Mouse (Mus musculus) heart, embryonic 11.5 days (tissue): Measurements from ENCODE around the gene Mycn. TPM values are rescaled to one million over a fixed set of nuclear protein-coding genes. Genes with fewer than 3 reads are reported as not detected.

ENCODE experiments used
- ATAC-seq: fragments of 200-750 bp; cut with Nextera tagmentation; replicated peaks from 2 replicates; pipeline ENCODE4 v1.8.0; 2017; ENCODE audit warnings: moderate library complexity; ENCODE audit not compliant: insufficient number of reproducible peaks, low FRiP score, low TSS enrichment
- H3K27ac ChIP-seq: fragments of 300-500 bp; sonication (generic); 2 replicates; pipeline ENCODE4 v1.5.1; 2014; ENCODE audit warnings: mild to moderate bottlenecking, low read depth, low read length
- H3K27me3 ChIP-seq: fragments of 300-500 bp; sonication (generic); 2 replicates; pipeline ENCODE4 v1.6.1; 2014; ENCODE audit warnings: mild to moderate bottlenecking, low read length, mixed read lengths; ENCODE audit not compliant: control insufficient read depth, insufficient read depth
- H3K36me3 ChIP-seq: fragments of 300-500 bp; sonication (generic); 2 replicates; pipeline ENCODE4 v1.6.1; 2014; ENCODE audit warnings: mild to moderate bottlenecking, low read length, moderate library complexity, mixed read lengths; ENCODE audit not compliant: control insufficient read depth, insufficient read depth
- H3K4me1 ChIP-seq: fragments of 300-500 bp; sonication (generic); 2 replicates; pipeline ENCODE4 v1.6.1; 2014; ENCODE audit warnings: low read length; ENCODE audit not compliant: control insufficient read depth, insufficient read depth
- H3K4me2 ChIP-seq: fragments of 300-500 bp; sonication (generic); 2 replicates; pipeline ENCODE4 v1.6.1; 2014; ENCODE audit warnings: mild to moderate bottlenecking, moderate library complexity
- H3K4me3 ChIP-seq: fragments of 300-500 bp; sonication (generic); 2 replicates; pipeline ENCODE4 v1.5.1; 2014; ENCODE audit warnings: low read depth, low read length
- H3K9ac ChIP-seq: fragments of 300-500 bp; sonication (generic); 2 replicates; pipeline ENCODE4 v1.6.1; 2014; ENCODE audit warnings: mild to moderate bottlenecking, low read depth, low read length, moderate library complexity
- H3K9me3 ChIP-seq: fragments of 300-500 bp; sonication (generic); replicated peaks from 2 replicates; pipeline ENCODE4 v1.6.1; 2016; ENCODE audit warnings: low read length; ENCODE audit not compliant: control insufficient read depth
- WGBS: fragments of 180-500 bp; shearing (Covaris S2); extraction: QIAGEN DNeasy Blood & Tissue Kit; methylation state at CpG from one replicate; pipeline ENCODE4 v1.1.7; 2014; ENCODE audit not compliant: insufficient replicate concordance; 5-methylcytosine and 5-hydroxymethylcytosine counted together
- polyA plus RNA-seq: library from polyadenylated mRNA; unstranded; fragments of >200 nt; fragmentation: Nextera tagmentation; extraction: Ambion mirVana; gene quantifications from 2 replicates; pipeline ENCODE4 v1.2.1, GENCODE M21; 2014

The Mycn gene
- polyA plus RNA-seq, 1 experiment from 2014 or later, result 53.3 TPM

DNA sequence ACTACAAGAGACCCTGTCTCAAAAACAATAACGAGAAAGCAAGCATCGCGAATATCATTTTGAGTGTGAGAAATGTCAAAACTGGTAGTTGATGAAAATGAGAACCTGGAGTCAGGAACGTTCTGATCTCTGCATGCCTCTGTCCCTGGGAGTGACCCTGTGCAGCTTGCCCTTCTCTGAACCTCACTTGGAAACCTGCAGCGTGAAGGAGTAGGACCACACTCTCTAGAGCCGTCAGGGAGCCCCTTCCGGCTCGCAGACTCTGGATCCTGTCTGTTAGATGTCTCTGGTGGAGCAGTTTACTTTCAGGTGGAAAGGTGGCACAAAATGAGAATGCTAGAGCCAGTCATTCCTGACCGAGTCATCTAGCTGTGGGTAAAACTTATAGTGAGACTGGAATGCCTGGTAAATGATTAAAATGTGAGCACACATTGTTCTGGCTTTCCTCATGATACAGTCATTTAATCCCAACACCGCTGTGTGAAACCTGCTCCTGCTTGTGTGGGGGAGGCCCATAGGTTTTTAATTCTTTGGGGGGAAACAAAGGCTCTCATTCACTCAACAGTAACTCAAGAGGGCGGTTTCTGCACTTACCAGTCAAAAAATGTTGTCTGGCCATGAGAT is 31.2 kb downstream of the Mycn start:
- 74% methylated on average over 11 of the region's 11 CpGs for WGBS
- Histone ChIP-seq H3K27me3 (no peaks in the 10 kb centered on the region), H3K4me2 (no peak overlapping the region), H3K36me3 (no peaks in the 10 kb centered on the region), H3K4me1 (no peaks in the 10 kb centered on the region), H3K4me3 (no peak overlapping the region), H3K27ac (no peak overlapping the region), H3K9me3 (no peaks in the 10 kb centered on the region), H3K9ac (no peak overlapping the region)
- no peak for ATAC-seq

GRCm38 (mm10) chr12:12909631-12910277 is 32.0 kb downstream of the Mycn start:
- no peak for ATAC-seq
- no peaks in the 10 kb centered on the region for H3K36me3 ChIP-seq
- no peak overlapping the region for H3K4me3 ChIP-seq
- H3K27ac ChIP-seq, result no peak overlapping the region
- H3K9me3 ChIP-seq, result no peaks in the 10 kb centered on the region
- WGBS, result 44% methylated on average over 16 of the region's 16 CpGs
- no peak overlapping the region for H3K4me2 ChIP-seq
- no peak overlapping the region for H3K9ac ChIP-seq
- no peaks in the 10 kb centered on the region for H3K27me3 ChIP-seq
- H3K4me1 ChIP-seq, result peaks cover 1% of the 10 kb centered on the region

DNA sequence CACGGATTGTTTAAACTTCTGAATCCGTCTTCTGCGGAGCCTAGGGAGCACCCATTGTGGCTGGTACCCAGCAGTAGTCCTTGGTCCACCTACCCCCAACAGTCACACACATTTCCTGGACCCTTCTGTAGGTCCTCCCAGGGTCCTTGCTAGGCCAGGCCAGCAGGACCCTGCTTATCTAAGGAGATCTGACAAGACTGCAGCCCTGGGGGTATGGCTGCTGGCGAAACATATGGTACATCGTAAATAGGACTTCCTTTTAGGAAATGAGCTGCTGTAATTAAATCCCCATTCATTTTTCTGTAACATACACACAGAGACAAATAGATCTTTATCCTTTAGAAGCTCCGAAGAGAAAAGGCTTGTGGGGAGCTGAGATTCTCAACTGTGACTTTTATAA is 34.9 kb downstream of the Mycn start:
- Histone ChIP-seq H3K27me3 (no peaks in the 10 kb centered on the region; the same call in 1 of the 2 replicates), H3K4me1 (peaks cover 6% of the 10 kb centered on the region), H3K9ac (no peak overlapping the region), H3K36me3 (no peaks in the 10 kb centered on the region), H3K27ac (no peak overlapping the region), H3K4me3 (no peak overlapping the region), H3K4me2 (no peak overlapping the region), H3K9me3 (no peaks in the 10 kb centered on the region)
- WGBS, result 52% methylated on average over 6 of the region's 6 CpGs
- ATAC-seq, result no peak

DNA sequence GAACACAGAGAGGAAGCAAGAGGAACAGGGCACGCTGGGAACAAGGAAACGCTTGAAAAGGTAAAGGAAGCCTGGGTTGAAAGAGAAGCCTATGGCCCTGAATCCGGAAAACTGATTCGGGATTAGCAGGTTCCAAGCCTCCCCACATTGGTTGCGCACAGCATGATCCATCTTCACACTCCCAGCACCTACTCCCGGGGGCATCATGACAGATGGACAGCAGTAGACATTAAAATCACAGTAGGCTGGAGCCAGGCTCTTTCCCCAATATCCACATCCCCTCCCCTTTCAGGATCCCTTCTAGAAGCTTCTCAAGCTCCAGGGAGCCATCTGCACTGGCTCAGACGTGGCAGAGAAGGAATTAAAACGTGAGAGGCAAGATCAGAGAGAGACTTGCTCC is 35.4 kb downstream of the Mycn start:
- ATAC-seq, result no peak
- Histone ChIP-seq H3K27me3 (no peaks in the 10 kb centered on the region; the same call in 1 of the 2 replicates), H3K4me2 (no peak overlapping the region), H3K36me3 (no peaks in the 10 kb centered on the region), H3K4me1 (peaks cover 6% of the 10 kb centered on the region), H3K9ac (no peak overlapping the region), H3K4me3 (no peak overlapping the region), H3K9me3 (no peaks in the 10 kb centered on the region), H3K27ac (no peak overlapping the region)
- 41% methylated on average over 8 of the region's 8 CpGs for WGBS

DNA sequence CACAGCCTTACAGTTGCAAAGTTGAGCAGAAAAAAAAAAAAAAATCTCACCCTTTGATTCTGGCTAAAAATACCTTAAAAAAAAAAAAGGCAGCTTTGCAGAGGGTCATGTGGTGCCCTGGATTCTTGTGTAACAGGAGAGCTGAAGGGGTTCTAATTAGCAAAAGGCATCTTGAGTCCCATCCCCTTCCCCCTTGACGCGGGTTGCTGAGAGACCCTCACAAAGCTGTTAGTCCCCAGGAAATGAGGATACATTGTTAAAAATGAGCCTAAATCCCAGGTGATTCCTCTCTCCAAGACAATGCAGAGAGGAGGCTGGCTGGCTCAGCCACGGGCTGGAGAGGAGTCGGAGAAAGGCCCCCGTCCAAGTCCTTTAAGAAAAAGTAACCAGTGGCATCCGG is 36.6 kb downstream of the Mycn start:
- no peak overlapping the region for H3K9ac ChIP-seq
- H3K4me1 ChIP-seq, result peaks cover 6% of the 10 kb centered on the region
- no peaks in the 10 kb centered on the region; the same call in 1 of the 2 replicates for H3K27me3 ChIP-seq
- H3K4me2 ChIP-seq, result peak overlapping the region; percentile 85; the same call in 1 of the 2 replicates
- H3K36me3 ChIP-seq, result no peaks in the 10 kb centered on the region
- no peak overlapping the region for H3K27ac ChIP-seq
- H3K4me3 ChIP-seq, result no peak overlapping the region; the same call in 1 of the 2 replicates
- 56% methylated on average over 6 of the region's 6 CpGs for WGBS
- no peak for ATAC-seq
- no peaks in the 10 kb centered on the region for H3K9me3 ChIP-seq

GRCm38 (mm10) chr12:12904512-12904953 is 37.2 kb downstream of the Mycn start:
- no peak overlapping the region; the same call in 1 of the 2 replicates for H3K27ac ChIP-seq
- 6% methylated on average over 23 of the region's 23 CpGs for WGBS

DNA sequence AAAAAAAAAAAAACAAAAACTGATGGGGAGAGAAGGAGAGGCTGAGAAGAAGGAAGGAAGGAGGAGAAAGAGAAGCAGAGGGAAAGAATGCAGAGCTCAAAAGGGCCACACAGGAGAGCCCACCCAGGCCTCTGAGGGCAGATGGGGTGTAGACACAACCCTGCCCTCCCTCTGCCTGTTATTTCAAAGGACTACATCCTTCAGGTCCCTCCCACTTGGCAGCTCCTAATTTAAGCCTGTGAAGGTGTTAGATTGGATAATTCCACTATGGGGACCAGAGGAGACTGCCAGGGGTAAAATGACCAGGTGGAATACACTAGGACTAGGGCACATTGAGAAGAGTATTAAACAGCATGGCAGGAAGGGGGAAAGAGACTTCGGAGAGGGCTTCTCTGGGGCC is 37.6 kb downstream of the Mycn start:
- H3K4me2 ChIP-seq, result peak overlapping the region; percentile 85
- H3K4me1 ChIP-seq, result peaks cover 6% of the 10 kb centered on the region
- no peak overlapping the region for H3K27ac ChIP-seq
- WGBS, result 27% methylated on average over 1 of the region's 1 CpGs
- ATAC-seq, result no peak
- no peaks in the 10 kb centered on the region for H3K36me3 ChIP-seq
- H3K9me3 ChIP-seq, result no peaks in the 10 kb centered on the region
- no peaks in the 10 kb centered on the region; the same call in 1 of the 2 replicates for H3K27me3 ChIP-seq
- peak overlapping the region; percentile 70 for H3K9ac ChIP-seq
- H3K4me3 ChIP-seq, result peak overlapping the region; percentile 38

More at GRCm38 (mm10) chr12:12904512-12904953, 37.2 kb downstream of the Mycn start:
- Histone ChIP-seq H3K36me3 (no peaks in the 10 kb centered on the region), H3K9ac (peak overlapping the region; percentile 70), H3K27me3 (no peaks in the 10 kb centered on the region; the same call in 1 of the 2 replicates), H3K4me2 (peak overlapping the region; percentile 85), H3K4me1 (peaks cover 6% of the 10 kb centered on the region), H3K9me3 (no peaks in the 10 kb centered on the region), H3K4me3 (peak overlapping the region; percentile 38)
- ATAC-seq, result peak; percentile 73

- Histone ChIP-seq H3K27me3 (no peaks in the 10 kb centered on the region; the same call in 1 of the 2 replicates), H3K9ac (no peak overlapping the region), H3K36me3 (no peaks in the 10 kb centered on the region), H3K4me2 (no peak overlapping the region), H3K9me3 (no peaks in the 10 kb centered on the region), H3K27ac (no peak overlapping the region), H3K4me3 (no peak overlapping the region), H3K4me1 (peaks cover 6% of the 10 kb centered on the region)
- WGBS, result 84% methylated on average over 1 of the region's 1 CpGs
- ATAC-seq, result no peak
Measured at GRCm38 (mm10) chr12:12902403-12902802, 39.3 kb downstream of the Mycn start.
